Mouse (Mus musculus) hindbrain, embryonic 14.5 days (tissue): ENCODE data around the gene Frmd8. TPM values are rescaled to one million over a fixed set of nuclear protein-coding genes. Genes with fewer than 3 reads are reported as not detected.

Experiments
- ATAC-seq: fragments of 200-750 bp; cut with Nextera tagmentation; 2 replicates; pipeline ENCODE4 v1.8.0; 2017; ENCODE audit warnings: moderate number of reproducible peaks, mild to moderate bottlenecking, moderate TSS enrichment, moderate library complexity; ENCODE audit not compliant: low FRiP score
- DNase-seq: peaks from one replicate; pipeline ENCODE4 v3.0.0-alpha.2; 2015; ENCODE audit warnings: low spot score
- H3K27ac ChIP-seq: fragments of 300-500 bp; sonication (generic); 2 replicates; pipeline ENCODE4 v1.5.1; 2014; ENCODE audit warnings: mild to moderate bottlenecking, moderate library complexity
- H3K27me3 ChIP-seq: fragments of 300-500 bp; sonication (generic); 2 replicates; pipeline ENCODE4 v1.6.1; 2014; ENCODE audit warnings: mild to moderate bottlenecking, low read length, mixed read lengths; ENCODE audit not compliant: control insufficient read depth, insufficient read depth
- H3K36me3 ChIP-seq: fragments of 300-500 bp; sonication (generic); replicated peaks from 2 replicates; pipeline ENCODE4 v1.6.1; 2014; ENCODE audit not compliant: control insufficient read depth, insufficient read depth
- H3K4me1 ChIP-seq: fragments of 300-500 bp; sonication (generic); replicated peaks from 2 replicates; pipeline ENCODE4 v1.6.1; 2014; ENCODE audit warnings: antibody characterized with exemption, low read length, mixed read lengths; ENCODE audit not compliant: control insufficient read depth, insufficient read depth
- H3K4me2 ChIP-seq: fragments of 300-500 bp; sonication (generic); replicated peaks from 2 replicates; pipeline ENCODE4 v1.6.1; 2014; ENCODE audit warnings: mild to moderate bottlenecking, moderate library complexity
- H3K4me3 ChIP-seq: fragments of 300-500 bp; sonication (generic); replicated peaks from 2 replicates; pipeline ENCODE4 v1.5.1; 2014; ENCODE audit warnings: mild to moderate bottlenecking, low read length
- H3K9ac ChIP-seq: fragments of 300-500 bp; sonication (generic); 2 replicates; pipeline ENCODE4 v1.6.1; 2014
- H3K9me3 ChIP-seq: fragments of 300-500 bp; sonication (generic); 2 replicates; pipeline ENCODE4 v1.6.1; 2016; ENCODE audit warnings: low read length; ENCODE audit not compliant: control insufficient read depth
- WGBS: fragments of 180-500 bp; shearing (Covaris S2); extraction: QIAGEN DNeasy Blood & Tissue Kit; methylation state at CpG from one replicate; pipeline ENCODE4 v1.1.7; 2014; 5-methylcytosine and 5-hydroxymethylcytosine counted together
- polyA plus RNA-seq: library from polyadenylated mRNA; unstranded; fragments of >200 nt; fragmentation: Nextera tagmentation; extraction: Ambion mirVana; gene quantifications from 2 replicates; pipeline ENCODE4 v1.2.1, GENCODE M21; 2014

Frmd8 gene
- polyA plus RNA-seq, 1 experiment from 2014 or later = 11.3 TPM

DNA sequence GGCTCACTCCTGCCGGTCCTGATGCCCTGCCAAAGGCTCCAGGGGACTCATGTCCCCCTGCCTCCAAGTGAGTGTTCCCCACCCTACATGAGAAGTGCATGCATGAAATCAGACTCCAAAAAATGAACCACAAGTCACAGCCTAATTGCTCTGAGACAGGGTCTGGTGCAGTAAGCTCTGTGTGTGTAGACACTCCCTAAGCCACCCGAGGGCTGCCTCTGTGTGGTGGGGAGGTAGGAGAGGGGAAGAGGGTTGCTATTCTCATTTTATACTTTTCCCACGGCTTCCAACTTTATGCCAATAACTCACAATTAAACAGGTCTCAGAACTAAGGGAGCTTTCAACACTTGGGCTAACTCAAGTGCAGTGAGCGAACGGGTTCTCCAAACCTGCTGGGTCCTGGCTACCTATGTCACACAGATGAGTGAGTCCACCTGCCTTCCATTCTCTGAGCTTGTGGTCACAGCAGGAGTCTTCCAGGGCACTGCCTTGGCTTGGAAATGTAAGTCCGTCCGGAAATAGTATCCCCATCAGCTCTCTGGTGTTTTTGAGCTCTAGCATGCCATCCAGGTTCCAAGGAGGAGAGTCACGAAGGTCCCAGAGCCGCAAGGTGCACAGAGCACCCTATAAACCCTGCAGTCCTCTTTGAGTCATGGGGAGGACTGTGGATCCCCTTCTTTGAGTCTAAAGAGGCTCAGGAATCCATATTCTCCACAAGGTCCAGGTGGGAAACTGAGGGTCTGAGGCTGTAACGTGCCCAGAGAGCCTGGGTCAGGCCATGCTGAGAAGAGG lies 50.1 kb downstream of the Frmd8 start:
- no peaks in the 10 kb centered on the region for H3K9me3 ChIP-seq
- 81% methylated on average over 10 of the region's 10 CpGs for WGBS
- H3K36me3 ChIP-seq = no peaks in the 10 kb centered on the region

GRCm38 (mm10) chr19:5824043-5824825 lies 50.8 kb downstream of the Frmd8 start:
- Histone ChIP-seq H3K9ac (no peak overlapping the region), H3K4me1 (peaks cover 16% of the 10 kb centered on the region), H3K27ac (no peak overlapping the region), H3K36me3 (no peaks in the 10 kb centered on the region), H3K4me2 (no peak overlapping the region), H3K27me3 (no peaks in the 10 kb centered on the region), H3K4me3 (no peak overlapping the region), H3K9me3 (no peaks in the 10 kb centered on the region)
- DNase-seq = no peak
- ATAC-seq = no peak
- 70% methylated on average over 22 of the region's 22 CpGs for WGBS

More for the DNA sequence above, 50.1 kb downstream of the Frmd8 start:
- ATAC-seq (no peak), DNase-seq (no peak)
- Histone ChIP-seq H3K27ac (no peak overlapping the region), H3K4me1 (peaks cover 16% of the 10 kb centered on the region), H3K27me3 (no peaks in the 10 kb centered on the region), H3K4me3 (no peak overlapping the region), H3K9ac (no peak overlapping the region), H3K4me2 (no peak overlapping the region)

DNA sequence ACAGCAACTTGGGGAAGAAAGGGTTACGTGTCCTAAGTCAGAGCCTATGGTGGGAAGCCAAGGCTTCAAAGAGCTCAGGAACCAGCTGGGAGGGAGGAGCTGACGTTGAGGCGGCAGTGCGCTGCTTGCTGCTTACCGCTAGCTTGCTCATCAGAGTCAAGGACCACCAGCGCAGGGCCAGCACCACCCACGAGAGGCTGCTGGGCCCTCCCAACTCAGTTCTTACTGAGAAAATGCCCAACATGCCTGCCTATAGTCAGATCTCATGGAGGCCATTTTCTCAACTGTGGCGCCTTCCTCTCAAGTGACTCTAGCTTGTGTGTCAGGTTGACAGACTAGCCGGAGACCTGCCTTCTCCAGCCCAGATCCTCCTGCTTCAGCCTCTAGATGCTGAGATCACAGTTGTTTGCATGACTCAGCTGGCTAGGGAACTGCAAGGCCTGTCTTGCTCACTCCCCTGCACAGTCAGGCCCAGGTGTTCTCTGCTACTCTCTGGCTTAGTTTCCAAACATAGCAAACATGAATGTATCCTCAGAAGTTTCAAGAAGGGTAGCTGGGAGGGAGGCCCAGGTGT lies 51.7 kb downstream of the Frmd8 start:
- H3K27ac ChIP-seq = no peak overlapping the region
- peak; percentile 47 for DNase-seq
- no peaks in the 10 kb centered on the region for H3K27me3 ChIP-seq
- H3K36me3 ChIP-seq = no peaks in the 10 kb centered on the region
- peaks cover 16% of the 10 kb centered on the region for H3K4me1 ChIP-seq
- no peak for ATAC-seq
- no peak overlapping the region for H3K4me3 ChIP-seq
- H3K9me3 ChIP-seq = no peaks in the 10 kb centered on the region
- H3K4me2 ChIP-seq = no peak overlapping the region
- H3K9ac ChIP-seq = no peak overlapping the region
- 18% methylated on average over 9 of the region's 9 CpGs for WGBS

DNA sequence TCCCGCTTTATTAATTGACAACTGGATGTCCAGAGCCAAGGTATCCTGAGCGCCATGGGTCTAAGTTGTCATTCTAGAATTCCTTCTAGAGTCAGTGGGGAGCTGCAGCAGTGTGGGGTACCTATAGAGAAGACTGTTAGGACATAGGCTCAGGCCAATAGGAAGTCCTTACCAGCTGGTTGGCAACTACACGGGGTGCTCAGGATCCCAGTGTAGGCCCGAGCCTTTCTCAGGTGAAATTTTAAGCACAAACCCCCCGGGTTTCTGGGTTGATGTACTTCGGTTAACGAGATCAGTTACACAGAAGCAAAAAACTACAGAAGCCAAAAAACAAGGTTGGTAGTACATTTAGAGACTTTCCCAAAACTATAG lies 52.3 kb downstream of the Frmd8 start:
- DNase-seq (no peak), ATAC-seq (no peak)
- Histone ChIP-seq H3K36me3 (no peaks in the 10 kb centered on the region), H3K9ac (no peak overlapping the region), H3K9me3 (no peaks in the 10 kb centered on the region), H3K4me3 (no peak overlapping the region), H3K4me2 (no peak overlapping the region), H3K27ac (no peak overlapping the region), H3K4me1 (peaks cover 16% of the 10 kb centered on the region), H3K27me3 (no peaks in the 10 kb centered on the region)
- WGBS = 68% methylated on average over 7 of the region's 7 CpGs

DNA sequence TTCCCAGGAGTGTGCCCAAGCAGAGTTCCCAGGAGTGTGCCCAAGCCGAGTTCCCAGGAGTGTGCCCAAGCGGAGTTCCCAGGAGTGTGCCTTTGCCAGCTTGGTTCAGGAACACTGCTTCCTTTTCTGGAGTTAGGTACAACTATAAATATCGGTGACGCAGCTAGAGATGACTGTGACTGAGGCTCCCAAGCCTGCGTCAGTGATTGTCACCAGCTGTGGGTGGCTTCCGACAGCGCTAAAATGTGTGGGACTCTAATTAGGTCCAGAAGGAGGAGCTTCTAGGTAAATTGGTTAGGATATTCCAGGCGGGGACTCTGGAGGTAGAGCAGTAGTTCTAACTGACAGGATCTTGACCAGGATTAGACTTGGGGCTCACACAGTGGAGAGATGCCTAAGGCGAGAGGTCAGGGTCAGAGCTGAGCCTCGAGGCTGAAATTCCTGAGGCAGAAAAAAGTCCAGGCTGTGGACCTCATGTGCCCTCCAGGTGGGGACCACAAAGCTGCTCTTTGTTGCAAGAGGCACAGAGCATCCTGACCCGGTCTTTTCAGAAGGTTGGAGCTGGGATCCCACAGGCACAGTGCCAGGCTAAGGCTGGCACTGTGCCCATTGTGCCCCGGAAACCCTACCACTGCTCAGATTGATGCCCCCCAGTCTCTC lies 52.8 kb downstream of the Frmd8 start:
- ATAC-seq (0 out of 2 replicates have a peak, but pooled peaks have one; percentile 19), DNase-seq (no peak)
- H3K4me2 ChIP-seq = no peak overlapping the region
- H3K9ac ChIP-seq = no peak overlapping the region
- peaks cover 16% of the 10 kb centered on the region for H3K4me1 ChIP-seq
- no peak overlapping the region for H3K4me3 ChIP-seq
- 41% methylated on average over 12 of the region's 12 CpGs for WGBS
- H3K27ac ChIP-seq = no peak overlapping the region
- H3K9me3 ChIP-seq = no peaks in the 10 kb centered on the region
- no peaks in the 10 kb centered on the region for H3K27me3 ChIP-seq
- no peaks in the 10 kb centered on the region for H3K36me3 ChIP-seq

DNA sequence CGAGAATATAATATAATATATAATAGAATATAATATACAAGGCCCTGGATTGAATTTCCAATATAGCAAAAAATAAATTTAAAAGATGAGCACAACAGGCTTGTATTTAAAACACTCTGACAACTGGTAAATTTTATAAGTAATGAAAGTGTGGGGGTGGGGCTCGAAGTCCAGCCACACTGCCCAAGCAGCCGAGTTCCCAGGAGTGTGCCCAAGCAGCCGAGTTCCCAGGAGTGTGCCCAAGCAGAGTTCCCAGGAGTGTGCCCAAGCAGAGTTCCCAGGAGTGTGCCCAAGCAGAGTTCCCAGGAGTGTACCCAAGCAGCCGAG lies 53.3 kb downstream of the Frmd8 start:
- 76% methylated on average over 5 of the region's 5 CpGs for WGBS
- Histone ChIP-seq H3K4me2 (no peak overlapping the region), H3K9me3 (no peaks in the 10 kb centered on the region), H3K4me1 (peaks cover 16% of the 10 kb centered on the region), H3K4me3 (no peak overlapping the region), H3K36me3 (no peaks in the 10 kb centered on the region), H3K27me3 (no peaks in the 10 kb centered on the region), H3K27ac (no peak overlapping the region), H3K9ac (no peak overlapping the region)
- DNase-seq (no peak), ATAC-seq (no peak)

DNA sequence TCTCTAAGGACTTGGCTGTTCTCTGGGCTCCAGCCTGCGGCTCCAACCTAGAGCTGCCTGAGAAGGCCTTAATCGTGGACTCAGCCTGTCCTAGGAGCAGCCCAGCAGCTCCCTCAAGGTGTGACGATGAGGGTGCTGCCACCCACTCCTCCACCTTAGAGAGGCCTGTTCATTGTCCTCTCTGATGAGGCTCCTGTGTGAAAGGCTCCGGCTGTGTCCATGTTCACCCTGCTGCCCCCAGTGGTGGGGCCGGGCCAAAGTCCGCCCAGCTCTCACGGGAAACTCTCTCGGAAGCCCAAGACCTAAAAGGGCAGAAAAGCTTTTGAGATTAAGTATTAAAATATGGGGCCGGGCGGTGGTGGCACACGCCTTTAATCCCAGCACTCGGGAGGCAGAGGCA lies 55.5 kb downstream of the Frmd8 start:
- ATAC-seq (no peak), DNase-seq (no peak)
- Histone ChIP-seq H3K4me1 (peaks cover 16% of the 10 kb centered on the region), H3K9ac (no peak overlapping the region), H3K9me3 (no peaks in the 10 kb centered on the region), H3K27me3 (no peaks in the 10 kb centered on the region), H3K4me3 (no peak overlapping the region), H3K27ac (no peak overlapping the region), H3K36me3 (no peaks in the 10 kb centered on the region), H3K4me2 (no peak overlapping the region)
- 52% methylated on average over 12 of the region's 12 CpGs for WGBS

DNA sequence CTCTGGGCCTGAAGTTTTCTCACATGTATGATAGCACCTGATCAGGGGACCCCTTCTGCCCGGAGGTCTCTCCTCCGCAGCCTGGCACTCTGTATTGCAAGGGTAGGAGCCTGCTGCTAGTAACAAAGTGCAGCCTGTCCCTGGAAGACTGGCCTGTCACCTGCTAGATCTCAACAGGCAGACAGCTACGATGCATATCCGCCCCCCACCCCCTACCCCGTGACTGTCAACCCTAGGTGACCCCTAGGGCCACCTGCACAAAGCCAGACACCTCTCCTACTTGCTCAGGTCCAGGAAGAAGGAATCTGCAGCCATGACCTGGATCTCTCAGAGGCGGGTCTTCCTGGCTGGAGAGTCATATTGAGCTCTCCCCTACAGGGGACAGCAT lies 56.5 kb downstream of the Frmd8 start:
- Histone ChIP-seq H3K9me3 (no peaks in the 10 kb centered on the region), H3K27ac (no peak overlapping the region), H3K4me3 (no peak overlapping the region), H3K27me3 (no peaks in the 10 kb centered on the region), H3K9ac (no peak overlapping the region), H3K4me1 (peaks cover 16% of the 10 kb centered on the region), H3K4me2 (no peak overlapping the region), H3K36me3 (no peaks in the 10 kb centered on the region)
- ATAC-seq (no peak), DNase-seq (no peak)
- 84% methylated on average over 6 of the region's 6 CpGs for WGBS
